Comparison of ENCODE assay signal across 25 mouse cellular contexts in the genomic region with DNA sequence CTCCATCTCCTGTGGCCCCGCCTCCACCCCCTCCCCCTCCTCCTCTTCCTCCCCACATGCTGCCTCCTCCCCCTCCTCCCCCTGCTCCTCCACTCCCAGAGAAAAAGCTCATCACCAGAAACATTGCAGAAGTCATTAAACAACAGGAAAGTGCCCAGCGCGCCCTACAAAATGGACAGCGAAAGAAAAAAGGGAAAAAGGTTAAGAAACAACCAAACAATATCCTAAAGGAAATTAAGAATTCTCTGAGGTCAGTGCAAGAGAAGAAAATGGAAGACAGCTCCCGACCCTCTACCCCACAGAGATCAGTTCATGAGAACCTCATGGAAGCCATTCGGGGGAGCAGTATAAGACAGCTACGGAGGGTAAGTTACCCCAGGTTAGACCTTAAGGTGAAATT. TPM values are rescaled to one million over a fixed set of nuclear protein-coding genes. Genes with fewer than 3 reads are reported as not detected.
A peak's percentile ranks its signal among the peaks of the same experiment; 100 is the strongest.
DNase-seq lines count a peak whose midpoint lies in the region; ATAC-seq and TF ChIP-seq lines count a peak whose summit lies in the region.
"Had no signal": no experiment of that assay in that cellular context is flagged by ENCODE, and none has a peak within 500 bp of the region (broad histone marks: within the 10 kb centered on the region; RNA-seq: fewer than 3 reads in every experiment).

No protein-coding gene starts in this region.

- no peak for TF ChIP-seq POLR2A in heart, adult 2 months (IDR thresholded peaks at IDR 0.05; ENCODE audit: insufficient read depth, low read depth, low read length)

- no peaks in the 10 kb centered on the region for H3K79me2 ChIP-seq in heart, adult 2 months (replicated peaks; ENCODE audit: control insufficient read depth, insufficient read depth, low read length)

- H3K27ac ChIP-seq in gastrocnemius, adult 2 months = peak overlapping the region; percentile 31; the same call in 1 of the 2 replicates
- H3K27ac ChIP-seq in heart, embryonic 10.5 days = no peak overlapping the region
- peak overlapping the region; percentile 48 for H3K27ac ChIP-seq in heart, adult 2 months
- no peak overlapping the region for H3K27ac ChIP-seq in midbrain, embryonic 11.5 days (ENCODE audit: low read depth, low read length)
- no peak overlapping the region for H3K27ac ChIP-seq in midbrain, embryonic 16.5 days (ENCODE audit: low read length)

- H3K4me2 ChIP-seq in midbrain, embryonic 11.5 days = no peak overlapping the region
- H3K4me2 ChIP-seq in midbrain, embryonic 16.5 days (ENCODE audit: low read length) = no peak overlapping the region

- DNase-seq in gastrocnemius, adult 2 months = no peak
- DNase-seq in gastrocnemius, postnatal 36 days = no peak
- peak; percentile 68 for DNase-seq in heart, adult 11 months
- no peak for DNase-seq in heart, embryonic 10.5 days (ENCODE audit: low spot score)
- no peak for DNase-seq in heart, adult 2 months
- DNase-seq in heart, adult 9 months (ENCODE audit: low spot score in 2 of 2) = no peak
- peak; percentile 65 for DNase-seq in midbrain, embryonic 11.5 days (ENCODE audit: low spot score, missing footprints)
- DNase-seq: adrenal gland, adult 2 months; adrenal gland, adult 8-10 months; adrenal gland, postnatal 10 days; adrenal gland, postnatal 14 days; adrenal gland, postnatal 25 days; adrenal gland, postnatal 36 days; B cell, adult 2 months; cerebellum, adult 11 months; cerebellum, adult 11-12 months had no signal

- TF ChIP-seq CTCF in gastrocnemius, adult 2 months (IDR thresholded peaks at IDR 0.05) = no peak
- TF ChIP-seq CTCF in heart, adult 2 months (IDR thresholded peaks at IDR 0.05) = no peak

- no peaks in the 10 kb centered on the region for H3K27me3 ChIP-seq in heart, embryonic 10.5 days (ENCODE audit: insufficient read depth, poor library complexity, severe bottlenecking)
- H3K27me3 ChIP-seq in heart, adult 2 months (ENCODE audit: control insufficient read depth, insufficient read depth, low read length) = no peaks in the 10 kb centered on the region
- no peaks in the 10 kb centered on the region for H3K27me3 ChIP-seq in midbrain, embryonic 11.5 days (ENCODE audit: control insufficient read depth, insufficient read depth, low read length)
- no peaks in the 10 kb centered on the region for H3K27me3 ChIP-seq in midbrain, embryonic 16.5 days (ENCODE audit: control insufficient read depth, insufficient read depth, low read depth, low read length)
- H3K27me3 ChIP-seq: CH12.LX, Patski had no signal

- no peak for ATAC-seq in midbrain, embryonic 11.5 days (ENCODE audit: low FRiP score)
- no peak for ATAC-seq in midbrain, embryonic 16.5 days
- ATAC-seq: activated CD4-positive, CD25-positive, alpha-beta regulatory T cell, adult 4 months; CD4-positive, CD25-positive, alpha-beta regulatory T cell, adult 4 months; Patski had no signal

- H3K9ac ChIP-seq in heart, adult 2 months (ENCODE audit: low read depth, low read length) = peak overlapping the region; percentile 54
- no peak overlapping the region for H3K9ac ChIP-seq in midbrain, embryonic 11.5 days (ENCODE audit: low read length)
- no peak overlapping the region for H3K9ac ChIP-seq in midbrain, embryonic 16.5 days (ENCODE audit: low read depth, low read length)

- TF ChIP-seq EP300 in heart, adult 2 months (IDR thresholded peaks at IDR 0.05; ENCODE audit: insufficient read depth, low read depth, low read length) = no peak

- 91% methylated on average over 7 of the region's 7 CpGs for WGBS in heart, embryonic 10.5 days
- WGBS in heart, adult 2 months = 68% methylated on average over 7 of the region's 7 CpGs
- 92% methylated on average over 7 of the region's 7 CpGs for WGBS in midbrain, embryonic 11.5 days
- 93% methylated on average over 7 of the region's 7 CpGs for WGBS in midbrain, embryonic 16.5 days

- H3K36me3 ChIP-seq in heart, embryonic 10.5 days = peaks cover 51% of the 10 kb centered on the region
- H3K36me3 ChIP-seq in heart, adult 2 months (ENCODE audit: control insufficient read depth, insufficient read depth, low read length) = peaks cover 37% of the 10 kb centered on the region
- H3K36me3 ChIP-seq in midbrain, embryonic 11.5 days (ENCODE audit: control insufficient read depth, insufficient read depth, low read length) = no peaks in the 10 kb centered on the region
- no peaks in the 10 kb centered on the region for H3K36me3 ChIP-seq in midbrain, embryonic 16.5 days (ENCODE audit: control insufficient read depth, insufficient read depth, low read length)
- H3K36me3 ChIP-seq: G1E had no signal

- peak overlapping the region; percentile 45 for H3K4me3 ChIP-seq in gastrocnemius, adult 2 months
- H3K4me3 ChIP-seq in heart, embryonic 10.5 days = no peak overlapping the region
- H3K4me3 ChIP-seq in heart, adult 2 months = peak overlapping the region; percentile 25
- no peak overlapping the region for H3K4me3 ChIP-seq in midbrain, embryonic 11.5 days (ENCODE audit: low read depth, low read length)
- H3K4me3 ChIP-seq in midbrain, embryonic 16.5 days (ENCODE audit: low read depth, low read length) = no peak overlapping the region

- peaks cover 32% of the 10 kb centered on the region for H3K4me1 ChIP-seq in heart, embryonic 10.5 days
- peaks cover 10% of the 10 kb centered on the region for H3K4me1 ChIP-seq in heart, adult 2 months (ENCODE audit: control insufficient read depth, insufficient read depth, low read length)
- H3K4me1 ChIP-seq in midbrain, embryonic 11.5 days (ENCODE audit: control insufficient read depth, insufficient read depth, low read length) = no peaks in the 10 kb centered on the region
- H3K4me1 ChIP-seq in midbrain, embryonic 16.5 days (ENCODE audit: control insufficient read depth, insufficient read depth, low read length) = no peaks in the 10 kb centered on the region

- intact Hi-C loops in gastrocnemius, adult 2 months (cut with DNase I) = no loop called here
- intact Hi-C loops in gastrocnemius, postnatal 36 days (cut with DNase I) = loop anchor here (5.0 kb wide), 1 partner anchor 42 kb away; no protein-coding TSS in a partner anchor
- intact Hi-C loops in heart, adult 2 months (cut with DNase I) = loop anchor here (5.0 kb wide), 1 partner anchor 37 kb away; no protein-coding TSS in a partner anchor

- no peaks in the 10 kb centered on the region for H3K9me3 ChIP-seq in heart, embryonic 10.5 days
- no peaks in the 10 kb centered on the region for H3K9me3 ChIP-seq in midbrain, embryonic 11.5 days (ENCODE audit: control insufficient read depth, low read length)
- no peaks in the 10 kb centered on the region for H3K9me3 ChIP-seq in midbrain, embryonic 16.5 days (replicated peaks; ENCODE audit: control insufficient read depth, low read length, poor library complexity, severe bottlenecking)
- H3K9me3 ChIP-seq: G1E had no signal

RNA-seq across cellular contexts. Expression of gene Lmod2, which starts 6.7 kb away (rescaled TPM):
- total RNA-seq in gastrocnemius, adult 2 months (2021) = 100 to 1,000 TPM; 105 to 286 TPM
- 100 to 1,000 TPM; 206 to 260 TPM for total RNA-seq in gastrocnemius, postnatal 36 days (2021)
- 19.9 and 36.7 TPM in 2 replicates for polyA plus RNA-seq in heart, embryonic 10.5 days (2016; fragmentation: Nextera tagmentation; extraction: Ambion mirVana)
- 100 to 1,000 TPM; 691 to 757 TPM for total RNA-seq in heart, adult 2 months (2021)
- polyA plus RNA-seq in heart, adult 2 months (2012; rRNA removed) = 191 and 268 TPM in 2 replicates
- not detected in 2 replicates for polyA plus RNA-seq in midbrain, embryonic 11.5 days (2014; fragmentation: Nextera tagmentation; extraction: Ambion mirVana)
- not detected in 2 replicates for polyA plus RNA-seq in midbrain, embryonic 16.5 days (2015; fragmentation: Nextera tagmentation; extraction: Ambion mirVana)
- total RNA-seq: adrenal gland, postnatal 14 days; CH12.LX; ES-E14; MEL had no signal
- polyA plus RNA-seq: activated CD4-positive, CD25-positive, alpha-beta regulatory T cell, adult 4 months; adrenal gland, adult 2 months; brain, embryonic 14.5 days; CD4-positive, CD25-positive, alpha-beta regulatory T cell, adult 4 months; G1E; Patski had no signal

Comparison
In these comparisons a context has a peak if more than half of its experiments do, and no peak if none do; other contexts are left out.
1. DNase-seq: peak in heart, adult 11 months (single experiment) and midbrain, embryonic 11.5 days (single experiment); none in gastrocnemius, adult 2 months (single experiment), gastrocnemius, postnatal 36 days (0 of 2), heart, embryonic 10.5 days (single experiment), heart, adult 2 months (0 of 2) and heart, adult 9 months (0 of 2).
2. H3K27ac ChIP-seq: peak in gastrocnemius, adult 2 months (single experiment) and heart, adult 2 months (single experiment); none in heart, embryonic 10.5 days (single experiment), midbrain, embryonic 11.5 days (single experiment) and midbrain, embryonic 16.5 days (single experiment).
3. H3K4me3 ChIP-seq: peak in gastrocnemius, adult 2 months (single experiment) and heart, adult 2 months (single experiment); none in heart, embryonic 10.5 days (single experiment), midbrain, embryonic 11.5 days (single experiment) and midbrain, embryonic 16.5 days (single experiment).
4. RNA of gene Lmod2, which starts 6.7 kb away (polyA plus RNA-seq): 191 to 268 TPM in heart, adult 2 months and 19.9 to 36.7 TPM in heart, embryonic 10.5 days; not detected in midbrain, embryonic 11.5 days and not detected in midbrain, embryonic 16.5 days; every median in the first group is over 10 times any median in the second.